Mouse (Mus musculus) midbrain, postnatal 0 days (tissue): ENCODE measurements at regions not wholly inside any gene's neighbourhood (a gene's known extent, or its start where the extent isn't known, plus 50 kb on each side); places are given as distances from the start of the nearest gene placed in this dataset.

Experiments used
- ATAC-seq: fragments of 200-750 bp; cut with Nextera tagmentation; 2 replicates; pipeline ENCODE4 v1.8.0; 2017; ENCODE audit warnings: moderate number of reproducible peaks, mild to moderate bottlenecking, moderate TSS enrichment, moderate library complexity; ENCODE audit not compliant: low FRiP score
- DNase-seq: peaks from one replicate; pipeline ENCODE4 v3.0.0-alpha.2; 2015; ENCODE audit warnings: low spot score
- H3K27ac ChIP-seq: fragments of 300-500 bp; sonication (generic); 2 replicates; pipeline ENCODE4 v1.5.1; 2014; ENCODE audit warnings: low read depth, mild to moderate bottlenecking, low read length, mixed read lengths
- H3K27me3 ChIP-seq: fragments of 300-500 bp; sonication (generic); 2 replicates; pipeline ENCODE4 v1.6.1; 2014; ENCODE audit warnings: low read length, control low read depth, mixed read lengths; ENCODE audit not compliant: insufficient read depth
- H3K36me3 ChIP-seq: fragments of 300-500 bp; sonication (generic); 2 replicates; pipeline ENCODE4 v1.6.1; 2014; ENCODE audit warnings: low read length, control low read depth, mixed read lengths; ENCODE audit not compliant: insufficient read depth
- H3K4me1 ChIP-seq: fragments of 300-500 bp; sonication (generic); 2 replicates; pipeline ENCODE4 v1.6.1; 2014; ENCODE audit warnings: mild to moderate bottlenecking, control low read depth, antibody characterized with exemption, low read length, mixed read lengths; ENCODE audit not compliant: insufficient read depth
- H3K4me2 ChIP-seq: fragments of 300-500 bp; sonication (generic); 2 replicates; pipeline ENCODE4 v1.6.1; 2014; ENCODE audit warnings: low read depth, mild to moderate bottlenecking, low read length, mixed read lengths; ENCODE audit not compliant: poor library complexity, severe bottlenecking
- H3K4me3 ChIP-seq: fragments of 300-500 bp; sonication (generic); 2 replicates; pipeline ENCODE4 v1.5.1; 2014; ENCODE audit warnings: low read depth, mild to moderate bottlenecking, low read length, moderate library complexity
- H3K9ac ChIP-seq: fragments of 300-500 bp; sonication (generic); replicated peaks from 2 replicates; pipeline ENCODE4 v1.6.1; 2014; ENCODE audit warnings: mild to moderate bottlenecking, low read length, moderate library complexity, mixed read lengths; ENCODE audit not compliant: poor library complexity, severe bottlenecking
- H3K9me3 ChIP-seq: fragments of 300-500 bp; sonication (generic); 2 replicates; pipeline ENCODE4 v1.6.1; 2016; ENCODE audit warnings: low read length, control low read depth
- CTCF ChIP-seq: IDR thresholded peaks from 2 replicates; pipeline ENCODE4 v1.5.1; 2016; ENCODE audit warnings: antibody characterized with exemption, mild to moderate bottlenecking
- WGBS: fragments of 180-500 bp; shearing (Covaris S2); extraction: QIAGEN DNeasy Blood & Tissue Kit; methylation state at CpG from one replicate; pipeline ENCODE4 v1.1.7; 2014; 5-methylcytosine and 5-hydroxymethylcytosine counted together

- H3K27ac ChIP-seq = no peak overlapping the region
- no peak for TF ChIP-seq CTCF
Measured at GRCm38 (mm10) chr2:28382051-28382802, 64.4 kb upstream of the Ppp1r26 start.

DNA sequence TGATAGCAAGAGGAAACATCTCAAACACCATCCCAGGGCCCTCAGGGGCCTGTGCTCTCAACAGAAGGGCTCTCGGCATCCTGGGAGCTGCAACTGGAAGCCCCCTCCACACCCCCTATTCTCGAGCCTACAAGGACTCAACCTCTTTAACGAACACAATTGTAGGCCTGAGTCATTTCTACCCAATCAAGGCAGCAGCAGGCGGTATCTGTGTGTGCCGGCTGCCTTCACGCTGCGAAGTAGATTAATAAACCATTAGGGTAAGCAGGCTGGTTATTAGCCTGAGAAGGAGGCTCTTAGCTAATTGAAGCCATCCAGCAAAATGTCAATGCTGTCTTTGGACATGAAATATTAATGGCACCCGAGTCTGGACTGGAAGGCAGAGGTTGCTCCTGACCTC, 61.7 kb upstream of the Ppp1r26 start:
- no peaks in the 10 kb centered on the region for H3K36me3 ChIP-seq
- TF ChIP-seq CTCF = no peak
- 40% methylated on average over 8 of the region's 8 CpGs for WGBS
- no peak overlapping the region for H3K27ac ChIP-seq
- no peak overlapping the region for H3K9ac ChIP-seq
- H3K27me3 ChIP-seq = no peaks in the 10 kb centered on the region
- peaks cover 3% of the 10 kb centered on the region; the same call in 1 of the 2 replicates for H3K4me1 ChIP-seq
- DNase-seq = peak; percentile 62
- H3K4me2 ChIP-seq = no peak overlapping the region
- no peak for ATAC-seq
- no peak overlapping the region for H3K4me3 ChIP-seq
- H3K9me3 ChIP-seq = no peaks in the 10 kb centered on the region

More at GRCm38 (mm10) chr2:28382051-28382802, 64.4 kb upstream of the Ppp1r26 start:
- no peaks in the 10 kb centered on the region for H3K27me3 ChIP-seq
- ATAC-seq (no peak), DNase-seq (no peak)
- no peak overlapping the region for H3K4me2 ChIP-seq
- H3K9me3 ChIP-seq = no peaks in the 10 kb centered on the region
- H3K4me3 ChIP-seq = no peak overlapping the region
- H3K4me1 ChIP-seq = no peaks in the 10 kb centered on the region; the same call in 1 of the 2 replicates
- H3K9ac ChIP-seq = no peak overlapping the region
- H3K36me3 ChIP-seq = no peaks in the 10 kb centered on the region
- WGBS = 63% methylated on average over 12 of the region's 12 CpGs

DNA sequence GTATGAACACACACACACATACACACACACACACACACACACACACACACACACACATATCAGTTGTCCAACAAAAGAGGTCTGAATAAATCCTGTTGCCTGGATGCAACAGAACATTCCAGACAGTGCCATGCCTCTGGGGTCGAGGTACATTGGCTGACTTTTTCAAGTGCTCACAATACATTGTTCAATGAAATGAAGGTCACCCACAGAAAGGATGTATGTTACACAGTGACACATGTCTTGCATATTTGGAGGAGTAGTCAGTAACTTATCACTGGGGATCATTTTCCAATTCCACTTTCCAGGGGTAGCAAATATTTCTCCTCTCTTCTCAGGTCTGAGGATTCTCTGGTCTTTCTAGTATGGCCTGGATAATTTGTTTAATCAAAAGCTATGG, 59.8 kb upstream of the Ppp1r26 start:
- H3K27ac ChIP-seq = 0 out of 2 replicates have a peak overlapping the region, but pooled peaks have one; percentile 4
- peaks cover 3% of the 10 kb centered on the region; the same call in 1 of the 2 replicates for H3K4me1 ChIP-seq
- no peak overlapping the region for H3K4me3 ChIP-seq
- TF ChIP-seq CTCF = no peak
- WGBS = 38% methylated on average over 1 of the region's 1 CpGs
- no peak overlapping the region for H3K4me2 ChIP-seq
- no peaks in the 10 kb centered on the region for H3K27me3 ChIP-seq
- no peaks in the 10 kb centered on the region for H3K9me3 ChIP-seq
- H3K9ac ChIP-seq = no peak overlapping the region
- no peaks in the 10 kb centered on the region for H3K36me3 ChIP-seq
- DNase-seq = no peak
- ATAC-seq = no peak

GRCm38 (mm10) chr2:28387422-28387836, 59.2 kb upstream of the Ppp1r26 start:
- DNase-seq (peak; percentile 93), ATAC-seq (peak; percentile 57; the same call in 1 of the 2 replicates)
- H3K4me1 ChIP-seq = peaks cover 3% of the 10 kb centered on the region; the same call in 1 of the 2 replicates
- peak overlapping the region; percentile 32; the same call in 1 of the 2 replicates for H3K27ac ChIP-seq
- H3K4me2 ChIP-seq = no peak overlapping the region
- H3K36me3 ChIP-seq = no peaks in the 10 kb centered on the region
- no peak for TF ChIP-seq CTCF
- H3K27me3 ChIP-seq = no peaks in the 10 kb centered on the region
- H3K4me3 ChIP-seq = no peak overlapping the region
- 13% methylated on average over 6 of the region's 6 CpGs for WGBS
- H3K9me3 ChIP-seq = no peaks in the 10 kb centered on the region
- no peak overlapping the region for H3K9ac ChIP-seq

DNA sequence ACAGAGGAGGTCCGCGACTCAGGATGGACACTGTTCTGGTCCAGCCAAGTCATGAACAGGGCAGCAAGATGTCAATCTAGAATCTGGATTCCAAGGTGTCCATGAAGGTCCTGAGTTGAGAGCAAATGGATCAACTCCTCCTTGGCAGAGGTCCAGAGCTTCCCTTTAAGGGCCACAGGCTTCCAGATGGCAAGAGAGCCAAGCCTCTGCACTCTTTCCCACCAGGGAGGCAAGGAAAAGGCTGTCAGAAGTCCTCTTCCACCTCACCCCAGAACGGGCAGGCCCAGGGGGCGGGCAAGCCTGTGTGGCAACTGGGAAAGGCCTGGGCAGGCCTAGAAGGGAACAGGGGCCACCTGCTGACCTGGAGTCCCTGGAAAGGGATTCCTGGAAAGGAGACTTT, 58.7 kb upstream of the Ppp1r26 start:
- WGBS = 71% methylated on average over 4 of the region's 4 CpGs
- ATAC-seq (0 out of 2 replicates have a peak, but pooled peaks have one; percentile 2), DNase-seq (peak; percentile 35)
- Histone ChIP-seq H3K27me3 (no peaks in the 10 kb centered on the region), H3K9me3 (no peaks in the 10 kb centered on the region), H3K4me3 (no peak overlapping the region), H3K27ac (no peak overlapping the region), H3K9ac (no peak overlapping the region), H3K36me3 (no peaks in the 10 kb centered on the region), H3K4me2 (no peak overlapping the region), H3K4me1 (peaks cover 3% of the 10 kb centered on the region; the same call in 1 of the 2 replicates)
- no peak for TF ChIP-seq CTCF

GRCm38 (mm10) chr2:28389703-28390102, 56.9 kb upstream of the Ppp1r26 start:
- H3K36me3 ChIP-seq = no peaks in the 10 kb centered on the region
- no peaks in the 10 kb centered on the region for H3K9me3 ChIP-seq
- no peak overlapping the region for H3K4me3 ChIP-seq
- no peak for DNase-seq
- no peaks in the 10 kb centered on the region for H3K27me3 ChIP-seq
- H3K4me1 ChIP-seq = peaks cover 3% of the 10 kb centered on the region; the same call in 1 of the 2 replicates
- no peak overlapping the region for H3K9ac ChIP-seq
- no peak for TF ChIP-seq CTCF
- ATAC-seq = no peak
- 94% methylated on average over 5 of the region's 5 CpGs for WGBS
- no peak overlapping the region for H3K4me2 ChIP-seq
- H3K27ac ChIP-seq = no peak overlapping the region
